Mouse (Mus musculus) embryonic facial prominence, embryonic 11.5 days (tissue): ENCODE measurements around the gene Auts2. TPM values are rescaled to one million over a fixed set of nuclear protein-coding genes. Genes with fewer than 3 reads are reported as not detected.

Experiments
- ATAC-seq: fragments of 200-750 bp; cut with Nextera tagmentation; replicated peaks from 2 replicates; pipeline ENCODE4 v1.8.0; 2017; ENCODE audit warnings: low read depth; ENCODE audit not compliant: insufficient number of reproducible peaks, low FRiP score, low TSS enrichment
- DNase-seq: peaks from one replicate; pipeline ENCODE4 v3.0.0-alpha.2; 2015; ENCODE audit warnings: low spot score
- H3K27ac ChIP-seq: fragments of 300-500 bp; sonication (generic); replicated peaks from 2 replicates; pipeline ENCODE4 v1.5.1; 2014; ENCODE audit warnings: mild to moderate bottlenecking, low read depth, low read length, control low read depth
- H3K27me3 ChIP-seq: fragments of 300-500 bp; sonication (generic); 2 replicates; pipeline ENCODE4 v1.6.1; 2014; ENCODE audit warnings: mild to moderate bottlenecking, low read length, moderate library complexity, mixed read lengths; ENCODE audit not compliant: control insufficient read depth, insufficient read depth
- H3K36me3 ChIP-seq: fragments of 300-500 bp; sonication (generic); replicated peaks from 2 replicates; pipeline ENCODE4 v1.6.1; 2014; ENCODE audit warnings: low read depth, mild to moderate bottlenecking, low read length, moderate library complexity, mixed read lengths; ENCODE audit not compliant: control insufficient read depth, insufficient read depth
- H3K4me1 ChIP-seq: fragments of 300-500 bp; sonication (generic); 2 replicates; pipeline ENCODE4 v1.6.1; 2014; ENCODE audit warnings: low read length, mixed read lengths; ENCODE audit not compliant: control insufficient read depth, insufficient read depth
- H3K4me2 ChIP-seq: fragments of 300-500 bp; sonication (generic); 2 replicates; pipeline ENCODE4 v1.6.1; 2014; ENCODE audit warnings: low read depth, mild to moderate bottlenecking, control low read depth, low read length, moderate library complexity
- H3K4me3 ChIP-seq: fragments of 300-500 bp; sonication (generic); 2 replicates; pipeline ENCODE4 v1.5.1; 2014; ENCODE audit warnings: low read depth, low read length, control low read depth
- H3K9ac ChIP-seq: fragments of 300-500 bp; sonication (generic); replicated peaks from 2 replicates; pipeline ENCODE4 v1.6.1; 2014; ENCODE audit warnings: mild to moderate bottlenecking, control low read depth, low read length
- H3K9me3 ChIP-seq: fragments of 300-500 bp; sonication (generic); replicated peaks from 2 replicates; pipeline ENCODE4 v1.6.1; 2016; ENCODE audit warnings: mild to moderate bottlenecking, low read length, inconsistent platforms, mixed read lengths; ENCODE audit not compliant: control insufficient read depth
- WGBS: fragments of 180-500 bp; shearing (Covaris S2); extraction: QIAGEN DNeasy Blood & Tissue Kit; methylation state at CpG from one replicate; pipeline ENCODE4 v1.1.7; 2014; 5-methylcytosine and 5-hydroxymethylcytosine counted together
- polyA plus RNA-seq: library from polyadenylated mRNA; unstranded; fragments of >200 nt; fragmentation: Nextera tagmentation; extraction: Ambion mirVana; gene quantifications from 2 replicates; pipeline ENCODE4 v1.2.1, GENCODE M21; 2014

Auts2 gene
- polyA plus RNA-seq, 1 experiment from 2014 or later: 30.5 TPM

GRCm38 (mm10) chr5:131513753-131514152, 1029.4 kb downstream of the Auts2 start:
- Histone ChIP-seq H3K4me3 (no peak overlapping the region), H3K27me3 (no peaks in the 10 kb centered on the region), H3K27ac (no peak overlapping the region), H3K9me3 (no peaks in the 10 kb centered on the region), H3K4me2 (no peak overlapping the region), H3K4me1 (no peaks in the 10 kb centered on the region), H3K9ac (no peak overlapping the region), H3K36me3 (no peaks in the 10 kb centered on the region; the same call in 1 of the 2 replicates)
- WGBS: 69% methylated on average over 3 of the region's 3 CpGs
- no peak for ATAC-seq
- no peak for DNase-seq

- Histone ChIP-seq H3K36me3 (0 out of 2 replicates have a peak, but pooled peaks cover 2% of the 10 kb centered on the region), H3K9ac (no peak overlapping the region), H3K9me3 (no peaks in the 10 kb centered on the region), H3K4me3 (no peak overlapping the region), H3K4me2 (no peak overlapping the region), H3K27me3 (no peaks in the 10 kb centered on the region), H3K4me1 (no peaks in the 10 kb centered on the region), H3K27ac (no peak overlapping the region)
- DNase-seq (no peak), ATAC-seq (no peak)
- 96% methylated on average over 10 of the region's 10 CpGs for WGBS
Observed at GRCm38 (mm10) chr5:131512617-131513016, 1030.5 kb downstream of the Auts2 start.

DNA sequence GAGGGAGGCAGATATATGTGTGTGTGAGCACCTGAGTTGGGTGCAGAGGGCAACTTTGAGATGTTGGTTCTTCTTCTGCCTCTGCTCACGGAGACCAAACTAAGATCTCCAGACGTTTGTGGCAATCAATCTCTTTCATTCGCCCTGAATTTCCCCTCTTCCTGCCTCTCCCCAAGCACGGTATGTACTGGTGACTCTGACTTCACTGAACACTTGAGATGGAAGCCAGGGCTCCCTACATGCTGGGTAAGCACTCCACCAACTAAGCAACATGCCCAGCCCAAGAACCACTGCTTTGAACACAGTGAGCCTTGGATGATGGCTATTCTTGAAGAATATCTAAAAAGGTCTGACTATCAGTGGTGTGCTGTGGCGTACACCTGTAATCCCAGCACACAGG, 1032.5 kb downstream of the Auts2 start:
- Histone ChIP-seq H3K27me3 (no peaks in the 10 kb centered on the region), H3K4me1 (no peaks in the 10 kb centered on the region), H3K4me2 (no peak overlapping the region), H3K9ac (no peak overlapping the region), H3K27ac (no peak overlapping the region), H3K9me3 (no peaks in the 10 kb centered on the region), H3K4me3 (no peak overlapping the region), H3K36me3 (0 out of 2 replicates have a peak, but pooled peaks cover 2% of the 10 kb centered on the region)
- 86% methylated on average over 5 of the region's 5 CpGs for WGBS
- no peak for DNase-seq
- ATAC-seq: no peak

DNA sequence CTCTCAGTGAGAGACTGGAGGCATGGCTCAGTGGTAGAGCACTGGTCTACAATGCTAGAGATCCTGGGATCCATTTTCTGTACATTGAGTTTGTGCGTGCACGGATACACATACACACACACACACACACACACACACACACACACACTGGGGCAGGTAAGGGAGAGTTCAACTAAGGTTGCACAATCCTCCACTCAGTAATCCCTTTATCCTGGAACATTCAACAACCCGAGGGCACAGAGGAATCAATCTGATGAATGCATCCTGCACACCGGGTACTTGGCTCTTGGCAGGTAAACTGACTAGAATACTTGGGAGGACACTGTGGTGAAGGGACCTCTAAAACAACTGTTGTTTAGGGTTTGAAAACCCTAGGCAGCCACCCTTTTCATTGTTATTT, 1033.8 kb downstream of the Auts2 start:
- Histone ChIP-seq H3K9ac (no peak overlapping the region), H3K4me1 (no peaks in the 10 kb centered on the region), H3K4me3 (no peak overlapping the region), H3K4me2 (no peak overlapping the region), H3K27me3 (no peaks in the 10 kb centered on the region), H3K9me3 (no peaks in the 10 kb centered on the region), H3K27ac (no peak overlapping the region), H3K36me3 (0 out of 2 replicates have a peak, but pooled peaks cover 2% of the 10 kb centered on the region)
- 89% methylated on average over 4 of the region's 4 CpGs for WGBS
- ATAC-seq (no peak), DNase-seq (no peak)

DNA sequence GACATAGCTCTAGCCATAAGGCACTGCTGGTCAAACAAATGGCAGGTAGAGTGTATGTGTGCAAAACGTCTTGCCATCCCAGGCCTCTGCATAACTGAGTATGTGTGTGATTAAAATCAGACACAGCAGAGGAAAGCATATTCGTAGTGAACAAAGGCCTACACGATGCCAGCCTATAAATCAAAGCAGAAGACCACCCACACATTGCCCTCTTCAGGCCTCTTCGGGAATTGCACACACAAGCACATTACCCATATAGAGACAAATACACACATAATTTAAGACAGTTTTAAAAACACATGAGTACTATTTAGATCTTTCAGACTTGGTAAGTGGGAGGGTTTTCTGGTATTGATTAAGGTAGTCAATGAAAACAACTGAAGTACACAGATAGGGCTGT, 1044.3 kb downstream of the Auts2 start:
- no peaks in the 10 kb centered on the region for H3K36me3 ChIP-seq
- H3K9me3 ChIP-seq: 0 out of 2 replicates have a peak, but pooled peaks cover 2% of the 10 kb centered on the region
- DNase-seq (no peak), ATAC-seq (no peak)
- H3K9ac ChIP-seq: no peak overlapping the region
- no peaks in the 10 kb centered on the region for H3K27me3 ChIP-seq
- no peaks in the 10 kb centered on the region for H3K4me1 ChIP-seq
- H3K4me3 ChIP-seq: no peak overlapping the region
- 94% methylated on average over 4 of the region's 4 CpGs for WGBS
- H3K27ac ChIP-seq: no peak overlapping the region
- no peak overlapping the region for H3K4me2 ChIP-seq

- Histone ChIP-seq H3K9ac (no peak overlapping the region), H3K27me3 (no peaks in the 10 kb centered on the region), H3K4me2 (no peak overlapping the region), H3K27ac (no peak overlapping the region), H3K4me3 (no peak overlapping the region), H3K36me3 (no peaks in the 10 kb centered on the region), H3K9me3 (0 out of 2 replicates have a peak, but pooled peaks cover 2% of the 10 kb centered on the region), H3K4me1 (no peaks in the 10 kb centered on the region; the same call in 1 of the 2 replicates)
- 95% methylated on average over 10 of the region's 10 CpGs for WGBS
- 0 out of 2 replicates have a peak, but pooled peaks have one; percentile 25 for ATAC-seq
- no peak for DNase-seq
Observed at GRCm38 (mm10) chr5:131496517-131497216, 1046.5 kb downstream of the Auts2 start.

DNA sequence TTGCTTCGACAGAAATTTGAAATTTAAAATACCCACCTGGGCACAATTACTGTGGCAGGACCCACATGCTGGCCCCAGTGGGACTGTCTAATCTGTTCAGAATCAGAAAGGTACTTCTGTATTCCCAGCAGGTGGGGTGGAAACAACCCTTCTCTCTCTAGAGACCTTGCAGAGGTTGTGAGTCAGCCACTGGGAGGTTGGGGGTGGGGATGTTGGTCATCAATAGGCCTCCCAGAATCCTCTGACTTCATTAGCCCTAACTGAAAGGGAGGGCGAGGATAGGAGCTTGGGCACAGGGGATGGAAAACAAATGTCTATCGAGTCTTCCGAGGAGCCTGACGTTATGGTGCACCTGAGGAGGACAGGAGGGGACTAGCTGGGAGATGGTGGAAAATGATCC, 1048.6 kb downstream of the Auts2 start:
- 80% methylated on average over 5 of the region's 5 CpGs for WGBS
- no peak for ATAC-seq

GRCm38 (mm10) chr5:131492535-131492934, 1050.6 kb downstream of the Auts2 start:
- WGBS: 85% methylated on average over 8 of the region's 8 CpGs

More for the DNA sequence above, 1048.6 kb downstream of the Auts2 start:
- Histone ChIP-seq H3K4me1 (no peaks in the 10 kb centered on the region; the same call in 1 of the 2 replicates), H3K27me3 (no peaks in the 10 kb centered on the region), H3K36me3 (no peaks in the 10 kb centered on the region), H3K9ac (no peak overlapping the region), H3K27ac (no peak overlapping the region), H3K4me3 (no peak overlapping the region), H3K4me2 (no peak overlapping the region), H3K9me3 (no peaks in the 10 kb centered on the region)
- no peak for DNase-seq

More at GRCm38 (mm10) chr5:131492535-131492934, 1050.6 kb downstream of the Auts2 start:
- H3K9ac ChIP-seq: no peak overlapping the region
- no peak overlapping the region for H3K4me3 ChIP-seq
- no peaks in the 10 kb centered on the region for H3K27me3 ChIP-seq
- no peaks in the 10 kb centered on the region for H3K36me3 ChIP-seq
- no peak overlapping the region for H3K4me2 ChIP-seq
- ATAC-seq: no peak
- DNase-seq: peak; percentile 26
- no peak overlapping the region for H3K27ac ChIP-seq
- H3K9me3 ChIP-seq: no peaks in the 10 kb centered on the region
- no peaks in the 10 kb centered on the region; the same call in 1 of the 2 replicates for H3K4me1 ChIP-seq
